Mouse (Mus musculus): ENCODE measurements at regions not wholly inside any gene's neighbourhood (a gene's known extent, or its start where the extent isn't known, plus 50 kb on each side); places are given as distances from the start of the nearest gene placed in this dataset.

- no peaks in the 10 kb centered on the region for H3K27me3 ChIP-seq
- H3K27ac ChIP-seq: no peak overlapping the region
- no peaks in the 10 kb centered on the region for H3K36me3 ChIP-seq (replicated peaks)
- no peaks in the 10 kb centered on the region for H3K4me1 ChIP-seq
- WGBS: 86% methylated on average over 10 of the region's 10 CpGs
- no peak overlapping the region for H3K9ac ChIP-seq
- H3K9me3 ChIP-seq: no peaks in the 10 kb centered on the region
- no peak overlapping the region for H3K4me2 ChIP-seq
- no peak overlapping the region for H3K4me3 ChIP-seq (replicated peaks)
- ATAC-seq (ENCODE audit: low FRiP score): no peak
Measured at GRCm38 (mm10) chr14:58788190-58788945, 354.3 kb downstream of the 1700129C05Rik start.

- Histone ChIP-seq H3K9ac (no peak overlapping the region), H3K4me1 (no peaks in the 10 kb centered on the region), H3K4me3 (replicated peaks) (no peak overlapping the region), H3K27me3 (no peaks in the 10 kb centered on the region), H3K4me2 (no peak overlapping the region), H3K27ac (no peak overlapping the region), H3K36me3 (replicated peaks) (no peaks in the 10 kb centered on the region), H3K9me3 (no peaks in the 10 kb centered on the region)
- ATAC-seq (ENCODE audit: low FRiP score): no peak
- WGBS: 68% methylated on average over 2 of the region's 2 CpGs
Measured at GRCm38 (mm10) chr14:58787618-58788017, 355.1 kb downstream of the 1700129C05Rik start.

GRCm38 (mm10) chr14:58786791-58787491 lies 355.8 kb downstream of the 1700129C05Rik start:
- Histone ChIP-seq H3K9ac (no peak overlapping the region), H3K27me3 (no peaks in the 10 kb centered on the region), H3K4me1 (no peaks in the 10 kb centered on the region), H3K36me3 (replicated peaks) (no peaks in the 10 kb centered on the region), H3K27ac (no peak overlapping the region), H3K9me3 (no peaks in the 10 kb centered on the region), H3K4me2 (no peak overlapping the region), H3K4me3 (replicated peaks) (no peak overlapping the region)
- no peak for ATAC-seq (ENCODE audit: low FRiP score)
- WGBS: 95% methylated on average over 4 of the region's 4 CpGs

- Histone ChIP-seq H3K4me1 (no peaks in the 10 kb centered on the region), H3K9me3 (no peaks in the 10 kb centered on the region), H3K4me3 (replicated peaks) (no peak overlapping the region), H3K27ac (no peak overlapping the region), H3K9ac (no peak overlapping the region), H3K36me3 (replicated peaks) (no peaks in the 10 kb centered on the region), H3K27me3 (no peaks in the 10 kb centered on the region), H3K4me2 (no peak overlapping the region)
- WGBS: 70% methylated on average over 1 of the region's 1 CpGs
- ATAC-seq (ENCODE audit: low FRiP score): no peak
Measured at GRCm38 (mm10) chr14:58783201-58783600, 359.5 kb downstream of the 1700129C05Rik start.

- no peak overlapping the region for H3K4me2 ChIP-seq
- H3K4me1 ChIP-seq: no peaks in the 10 kb centered on the region
- H3K4me3 ChIP-seq (replicated peaks): no peak overlapping the region
- no peaks in the 10 kb centered on the region for H3K27me3 ChIP-seq
- WGBS: 79% methylated on average over 4 of the region's 4 CpGs
- H3K27ac ChIP-seq: no peak overlapping the region
- no peaks in the 10 kb centered on the region for H3K36me3 ChIP-seq (replicated peaks)
- no peak for ATAC-seq (ENCODE audit: low FRiP score)
- H3K9ac ChIP-seq: no peak overlapping the region
- no peaks in the 10 kb centered on the region for H3K9me3 ChIP-seq
Measured at GRCm38 (mm10) chr14:58780306-58780705, 362.4 kb downstream of the 1700129C05Rik start.

GRCm38 (mm10) chr14:58778675-58779074 lies 364.0 kb downstream of the 1700129C05Rik start:
- no peak overlapping the region for H3K9ac ChIP-seq
- 28% methylated on average over 4 of the region's 4 CpGs for WGBS
- H3K36me3 ChIP-seq (replicated peaks): no peaks in the 10 kb centered on the region
- no peak overlapping the region for H3K4me3 ChIP-seq (replicated peaks)
- H3K9me3 ChIP-seq: no peaks in the 10 kb centered on the region
- no peaks in the 10 kb centered on the region for H3K27me3 ChIP-seq
- H3K4me1 ChIP-seq: no peaks in the 10 kb centered on the region
- no peak overlapping the region for H3K4me2 ChIP-seq
- no peak for ATAC-seq (ENCODE audit: low FRiP score)
- H3K27ac ChIP-seq: no peak overlapping the region

GRCm38 (mm10) chr14:58761291-58761690 lies 381.4 kb downstream of the 1700129C05Rik start:
- 97% methylated on average over 2 of the region's 2 CpGs for WGBS

GRCm38 (mm10) chr14:58759759-58760158 lies 382.9 kb downstream of the 1700129C05Rik start:
- H3K4me2 ChIP-seq: no peak overlapping the region
- no peak overlapping the region for H3K27ac ChIP-seq
- no peak overlapping the region for H3K9ac ChIP-seq
- H3K36me3 ChIP-seq (replicated peaks): no peaks in the 10 kb centered on the region
- H3K27me3 ChIP-seq: no peaks in the 10 kb centered on the region
- no peaks in the 10 kb centered on the region for H3K4me1 ChIP-seq
- 90% methylated on average over 4 of the region's 4 CpGs for WGBS
- no peaks in the 10 kb centered on the region for H3K9me3 ChIP-seq
- no peak for ATAC-seq (ENCODE audit: low FRiP score)
- no peak overlapping the region for H3K4me3 ChIP-seq (replicated peaks)

More at GRCm38 (mm10) chr14:58761291-58761690, 381.4 kb downstream of the 1700129C05Rik start:
- no peaks in the 10 kb centered on the region for H3K36me3 ChIP-seq (replicated peaks)
- no peaks in the 10 kb centered on the region for H3K4me1 ChIP-seq
- no peak overlapping the region for H3K4me2 ChIP-seq
- H3K27ac ChIP-seq: no peak overlapping the region
- H3K9ac ChIP-seq: no peak overlapping the region
- H3K9me3 ChIP-seq: no peaks in the 10 kb centered on the region
- H3K4me3 ChIP-seq (replicated peaks): no peak overlapping the region
- H3K27me3 ChIP-seq: no peaks in the 10 kb centered on the region
- no peak for ATAC-seq (ENCODE audit: low FRiP score)

GRCm38 (mm10) chr14:58753781-58754180 lies 388.9 kb downstream of the 1700129C05Rik start:
- no peak overlapping the region for H3K27ac ChIP-seq
- no peak overlapping the region for H3K4me2 ChIP-seq
- no peak for ATAC-seq (ENCODE audit: low FRiP score)
- H3K27me3 ChIP-seq: no peaks in the 10 kb centered on the region
- H3K4me3 ChIP-seq (replicated peaks): no peak overlapping the region
- no peak overlapping the region for H3K9ac ChIP-seq
- H3K9me3 ChIP-seq: no peaks in the 10 kb centered on the region
- H3K4me1 ChIP-seq: no peaks in the 10 kb centered on the region
- H3K36me3 ChIP-seq (replicated peaks): no peaks in the 10 kb centered on the region
- 91% methylated on average over 7 of the region's 7 CpGs for WGBS

GRCm38 (mm10) chr14:58753136-58753535 lies 389.6 kb downstream of the 1700129C05Rik start:
- H3K27me3 ChIP-seq: no peaks in the 10 kb centered on the region
- no peaks in the 10 kb centered on the region for H3K4me1 ChIP-seq
- no peak overlapping the region for H3K9ac ChIP-seq
- no peak overlapping the region for H3K4me2 ChIP-seq
- H3K36me3 ChIP-seq (replicated peaks): no peaks in the 10 kb centered on the region
- no peak for ATAC-seq (ENCODE audit: low FRiP score)
- no peak overlapping the region for H3K4me3 ChIP-seq (replicated peaks)
- H3K9me3 ChIP-seq: no peaks in the 10 kb centered on the region
- WGBS: 83% methylated on average over 1 of the region's 1 CpGs
- H3K27ac ChIP-seq: no peak overlapping the region

GRCm38 (mm10) chr14:58726418-58726817 lies 416.3 kb downstream of the 1700129C05Rik start:
- Histone ChIP-seq H3K27me3 (no peaks in the 10 kb centered on the region), H3K27ac (no peak overlapping the region), H3K9ac (no peak overlapping the region), H3K9me3 (no peaks in the 10 kb centered on the region), H3K4me1 (no peaks in the 10 kb centered on the region), H3K4me2 (no peak overlapping the region), H3K36me3 (replicated peaks) (no peaks in the 10 kb centered on the region), H3K4me3 (replicated peaks) (no peak overlapping the region)
- no peak for ATAC-seq (ENCODE audit: low FRiP score)
- 82% methylated on average over 1 of the region's 1 CpGs for WGBS

- no peak overlapping the region for H3K27ac ChIP-seq
- H3K4me3 ChIP-seq (replicated peaks): no peak overlapping the region
- no peak for ATAC-seq (ENCODE audit: low FRiP score)
- no peaks in the 10 kb centered on the region for H3K4me1 ChIP-seq
- no peaks in the 10 kb centered on the region for H3K9me3 ChIP-seq
- H3K27me3 ChIP-seq: no peaks in the 10 kb centered on the region
- H3K4me2 ChIP-seq: no peak overlapping the region
- H3K9ac ChIP-seq: no peak overlapping the region
- no peaks in the 10 kb centered on the region for H3K36me3 ChIP-seq (replicated peaks)
Measured at GRCm38 (mm10) chr14:58714856-58715255, 427.8 kb downstream of the 1700129C05Rik start.

GRCm38 (mm10) chr14:58709861-58710260 lies 432.8 kb downstream of the 1700129C05Rik start:
- 78% methylated on average over 7 of the region's 7 CpGs for WGBS
- Histone ChIP-seq H3K9ac (no peak overlapping the region), H3K4me1 (no peaks in the 10 kb centered on the region), H3K27me3 (no peaks in the 10 kb centered on the region), H3K9me3 (no peaks in the 10 kb centered on the region), H3K36me3 (replicated peaks) (no peaks in the 10 kb centered on the region), H3K27ac (no peak overlapping the region), H3K4me2 (no peak overlapping the region), H3K4me3 (replicated peaks) (no peak overlapping the region)
- ATAC-seq (ENCODE audit: low FRiP score): no peak
